Mouse (Mus musculus) cerebellum, adult 2 months (tissue): ENCODE measurements around the gene Entpd2.

Experiments used
- CTCF ChIP-seq: fragments of 200-500 bp; IDR thresholded peaks from 2 replicates; pipeline ENCODE4 v1.5.1; 2011; ENCODE audit warnings: low read depth, mild to moderate bottlenecking, control low read depth, low read length, moderate library complexity, borderline replicate concordance; ENCODE audit not compliant: insufficient read depth
- POLR2A ChIP-seq: fragments of 200-500 bp; IDR thresholded peaks from 2 replicates; pipeline ENCODE4 v1.6.1; 2011; ENCODE audit warnings: low read length, control low read depth, borderline replicate concordance; ENCODE audit not compliant: insufficient read depth

GRCm38 (mm10) chr2:25348162-25348561, 47.5 kb upstream of the Entpd2 start:
- no peak for TF ChIP-seq POLR2A
- no peak for TF ChIP-seq CTCF
